Mouse (Mus musculus): ENCODE measurements around the gene Ccnl1. TPM values are rescaled to one million over a fixed set of nuclear protein-coding genes. Genes with fewer than 3 reads are reported as not detected.

The Ccnl1 gene
- polyA plus RNA-seq, 1 experiment, result 117 TPM

- H3K4me3 ChIP-seq (ENCODE audit: low read depth, low read length), result no peak overlapping the region
- H3K9me3 ChIP-seq (replicated peaks; ENCODE audit: control insufficient read depth, insufficient read depth, low read length, poor library complexity, severe bottlenecking), result no peaks in the 10 kb centered on the region
- no peaks in the 10 kb centered on the region for H3K36me3 ChIP-seq (ENCODE audit: control insufficient read depth, insufficient read depth, low read length, poor library complexity, severe bottlenecking)
- H3K27ac ChIP-seq (ENCODE audit: insufficient read depth, low read length), result no peak overlapping the region
- H3K9ac ChIP-seq (ENCODE audit: low read depth, poor library complexity, severe bottlenecking), result no peak overlapping the region
- H3K4me1 ChIP-seq (ENCODE audit: control insufficient read depth, insufficient read depth, low read length), result peaks cover 2% of the 10 kb centered on the region
- no peaks in the 10 kb centered on the region for H3K27me3 ChIP-seq (ENCODE audit: control insufficient read depth, insufficient read depth, low read length, poor library complexity, severe bottlenecking)
- no peak for TF ChIP-seq EP300 (IDR thresholded peaks at IDR 0.05; ENCODE audit: insufficient read depth, low read depth, low read length)
- TF ChIP-seq POLR2A (IDR thresholded peaks at IDR 0.05; ENCODE audit: insufficient read depth, low read length), result no peak
- TF ChIP-seq CTCF (IDR thresholded peaks at IDR 0.05; ENCODE audit: low read depth, low read length), result no peak
These were observed 53.3 kb downstream of the Ccnl1 start for GRCm38 (mm10) chr3:65904711-65905110.

GRCm38 (mm10) chr3:65904106-65904505, 53.9 kb downstream of the Ccnl1 start:
- H3K27me3 ChIP-seq (ENCODE audit: control insufficient read depth, insufficient read depth, low read length, poor library complexity, severe bottlenecking), result no peaks in the 10 kb centered on the region
- H3K36me3 ChIP-seq (ENCODE audit: control insufficient read depth, insufficient read depth, low read length, poor library complexity, severe bottlenecking), result no peaks in the 10 kb centered on the region
- H3K4me3 ChIP-seq (ENCODE audit: low read depth, low read length), result no peak overlapping the region
- peaks cover 2% of the 10 kb centered on the region for H3K4me1 ChIP-seq (ENCODE audit: control insufficient read depth, insufficient read depth, low read length)
- no peak for TF ChIP-seq POLR2A (IDR thresholded peaks at IDR 0.05; ENCODE audit: insufficient read depth, low read length)
- no peak for TF ChIP-seq EP300 (IDR thresholded peaks at IDR 0.05; ENCODE audit: insufficient read depth, low read depth, low read length)
- TF ChIP-seq CTCF (IDR thresholded peaks at IDR 0.05; ENCODE audit: low read depth, low read length), result no peak
- no peak overlapping the region for H3K9ac ChIP-seq (ENCODE audit: low read depth, poor library complexity, severe bottlenecking)
- H3K27ac ChIP-seq (ENCODE audit: insufficient read depth, low read length), result no peak overlapping the region
- no peaks in the 10 kb centered on the region for H3K9me3 ChIP-seq (replicated peaks; ENCODE audit: control insufficient read depth, insufficient read depth, low read length, poor library complexity, severe bottlenecking)

- Histone ChIP-seq H3K9me3 (replicated peaks; ENCODE audit: control insufficient read depth, insufficient read depth, low read length, poor library complexity, severe bottlenecking) (no peaks in the 10 kb centered on the region), H3K27me3 (ENCODE audit: control insufficient read depth, insufficient read depth, low read length, poor library complexity, severe bottlenecking) (no peaks in the 10 kb centered on the region), H3K36me3 (ENCODE audit: control insufficient read depth, insufficient read depth, low read length, poor library complexity, severe bottlenecking) (no peaks in the 10 kb centered on the region), H3K27ac (ENCODE audit: insufficient read depth, low read length) (no peak overlapping the region), H3K4me1 (ENCODE audit: control insufficient read depth, insufficient read depth, low read length) (peaks cover 2% of the 10 kb centered on the region), H3K4me3 (ENCODE audit: low read depth, low read length) (no peak overlapping the region), H3K9ac (ENCODE audit: low read depth, poor library complexity, severe bottlenecking) (no peak overlapping the region)
- TF ChIP-seq CTCF (IDR thresholded peaks at IDR 0.05; ENCODE audit: low read depth, low read length) (no peak), EP300 (IDR thresholded peaks at IDR 0.05; ENCODE audit: insufficient read depth, low read depth, low read length) (no peak), POLR2A (IDR thresholded peaks at IDR 0.05; ENCODE audit: insufficient read depth, low read length) (no peak)
These were observed 59.3 kb downstream of the Ccnl1 start for GRCm38 (mm10) chr3:65898598-65899278.

GRCm38 (mm10) chr3:65897233-65897993, 60.6 kb downstream of the Ccnl1 start:
- Histone ChIP-seq H3K9me3 (replicated peaks; ENCODE audit: control insufficient read depth, insufficient read depth, low read length, poor library complexity, severe bottlenecking) (no peaks in the 10 kb centered on the region), H3K36me3 (ENCODE audit: control insufficient read depth, insufficient read depth, low read length, poor library complexity, severe bottlenecking) (no peaks in the 10 kb centered on the region), H3K4me1 (ENCODE audit: control insufficient read depth, insufficient read depth, low read length) (peaks cover 2% of the 10 kb centered on the region), H3K27me3 (ENCODE audit: control insufficient read depth, insufficient read depth, low read length, poor library complexity, severe bottlenecking) (no peaks in the 10 kb centered on the region), H3K27ac (ENCODE audit: insufficient read depth, low read length) (no peak overlapping the region), H3K9ac (ENCODE audit: low read depth, poor library complexity, severe bottlenecking) (no peak overlapping the region), H3K4me3 (ENCODE audit: low read depth, low read length) (no peak overlapping the region)
- no peak for TF ChIP-seq CTCF (IDR thresholded peaks at IDR 0.05; ENCODE audit: low read depth, low read length)
- no peak for TF ChIP-seq POLR2A (IDR thresholded peaks at IDR 0.05; ENCODE audit: insufficient read depth, low read length)
- no peak for TF ChIP-seq EP300 (IDR thresholded peaks at IDR 0.05; ENCODE audit: insufficient read depth, low read depth, low read length)
